7 mouse cellular contexts compared by ENCODE assay signal in the genomic region with DNA sequence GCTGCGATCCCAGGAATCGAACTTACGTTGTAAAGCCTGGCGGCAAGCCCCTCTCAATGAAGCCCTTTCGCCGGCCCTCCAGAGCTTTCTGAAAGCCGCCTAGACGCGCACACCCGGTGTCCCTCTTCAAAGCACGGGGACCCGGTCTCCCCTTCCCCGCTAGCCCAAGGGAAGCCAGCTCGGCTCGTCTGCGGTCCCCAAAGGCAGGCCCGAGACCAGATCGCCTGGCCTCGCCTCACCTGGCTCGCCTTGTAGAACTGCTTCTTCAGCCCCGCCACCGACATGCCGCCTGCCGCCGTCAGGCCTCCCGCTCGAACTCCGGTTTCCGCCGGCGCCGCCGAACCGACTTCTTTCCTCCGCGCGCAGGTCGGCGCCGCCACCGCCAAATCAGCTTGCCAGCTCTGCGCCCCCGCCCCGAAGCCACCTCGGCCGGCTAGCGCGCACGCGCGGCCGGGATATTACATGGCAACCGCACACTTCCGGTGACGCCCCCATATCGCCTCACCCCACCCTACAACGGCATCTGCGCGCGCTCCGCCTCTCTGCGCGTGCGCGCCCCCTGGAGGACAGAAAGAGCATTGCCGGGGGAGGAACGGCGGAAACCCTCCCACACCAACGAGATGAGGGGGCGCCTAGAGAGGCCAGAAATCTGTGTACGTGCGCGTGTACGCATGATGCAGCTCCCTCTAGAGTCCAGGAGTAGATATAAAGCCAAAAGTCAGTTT. TPM values are rescaled to one million over a fixed set of nuclear protein-coding genes. Genes with fewer than 3 reads are reported as not detected.
DNase-seq lines count a peak whose midpoint lies in the region; ATAC-seq and TF ChIP-seq lines count a peak whose summit lies in the region.

A gene (minus strand): TSS at position 460 of the 725 bp plus-strand sequence.

- H3K4me3 ChIP-seq in embryonic facial prominence, embryonic 10.5 days = peak within 1 kb of the TSS; percentile 81
- peak within 1 kb of the TSS; percentile 80 for H3K4me3 ChIP-seq in intestine, postnatal 0 days (ENCODE audit: low read depth, low read length)
- peak within 1 kb of the TSS; percentile 85 for H3K4me3 ChIP-seq in midbrain, embryonic 12.5 days
- peak within 1 kb of the TSS; percentile 98 for H3K4me3 ChIP-seq in small intestine, adult 2 months (ENCODE audit: low read depth, low read length)

- intact Hi-C loops in left cerebral cortex, postnatal 4 days (cut with DNase I) = no loop called here

- H3K4me1 ChIP-seq in embryonic facial prominence, embryonic 10.5 days = peaks cover 40% of the 10 kb centered on the region
- H3K4me1 ChIP-seq in intestine, postnatal 0 days (replicated peaks; ENCODE audit: control insufficient read depth, insufficient read depth, low read length) = peaks cover 16% of the 10 kb centered on the region
- peaks cover 36% of the 10 kb centered on the region for H3K4me1 ChIP-seq in midbrain, embryonic 12.5 days
- peaks cover 27% of the 10 kb centered on the region for H3K4me1 ChIP-seq in small intestine, adult 2 months (ENCODE audit: control insufficient read depth, insufficient read depth, insufficient read length, low read length)

- peak; percentile 89 for TF ChIP-seq POLR2A in small intestine, adult 2 months (IDR thresholded peaks at IDR 0.05; ENCODE audit: low read depth, low read length)

- H3K27me3 ChIP-seq in embryonic facial prominence, embryonic 10.5 days (replicated peaks; ENCODE audit: low read depth, poor library complexity, severe bottlenecking) = no peaks in the 10 kb centered on the region
- no peaks in the 10 kb centered on the region for H3K27me3 ChIP-seq in intestine, postnatal 0 days (replicated peaks; ENCODE audit: control insufficient read depth, insufficient read depth, low read length)
- H3K27me3 ChIP-seq in midbrain, embryonic 12.5 days = no peaks in the 10 kb centered on the region
- H3K27me3 ChIP-seq in small intestine, adult 2 months (ENCODE audit: control insufficient read depth, insufficient read depth, low read length) = no peaks in the 10 kb centered on the region

- peak within 1 kb of the TSS; percentile 90 for H3K9ac ChIP-seq in intestine, postnatal 0 days (ENCODE audit: low read depth, low read length)
- H3K9ac ChIP-seq in midbrain, embryonic 12.5 days (replicated peaks) = peak within 1 kb of the TSS; percentile 87

- peak within 1 kb of the TSS; percentile 95 for H3K27ac ChIP-seq in embryonic facial prominence, embryonic 10.5 days (replicated peaks)
- peak within 1 kb of the TSS; percentile 90 for H3K27ac ChIP-seq in intestine, postnatal 0 days (ENCODE audit: low read depth, low read length)
- peak within 1 kb of the TSS; percentile 90 for H3K27ac ChIP-seq in midbrain, embryonic 12.5 days (replicated peaks)
- H3K27ac ChIP-seq in small intestine, adult 2 months (ENCODE audit: insufficient read depth, low read depth, low read length) = peak within 1 kb of the TSS; percentile 92

- peak; percentile 100 for TF ChIP-seq CTCF in intestine, postnatal 0 days (IDR thresholded peaks at IDR 0.05; ENCODE audit: low read depth)
- peak; percentile 96 for TF ChIP-seq CTCF in small intestine, adult 2 months (IDR thresholded peaks at IDR 0.05; ENCODE audit: extremely low read depth, insufficient read length, insufficient replicate concordance, low read depth, low read length)

- ATAC-seq in intestine, postnatal 0 days = peak; percentile 86
- peak; percentile 90 for ATAC-seq in midbrain, embryonic 12.5 days (ENCODE audit: low FRiP score, low read depth)

- WGBS in embryonic facial prominence, embryonic 10.5 days = under 1% methylated on average over 74 of the region's 74 CpGs
- under 1% methylated on average over 74 of the region's 74 CpGs for WGBS in intestine, postnatal 0 days
- under 1% methylated on average over 74 of the region's 74 CpGs for WGBS in midbrain, embryonic 12.5 days
- under 1% methylated on average over 74 of the region's 74 CpGs for WGBS in small intestine, adult 2 months

- H3K9me3 ChIP-seq in embryonic facial prominence, embryonic 10.5 days = no peaks in the 10 kb centered on the region
- H3K9me3 ChIP-seq in intestine, postnatal 0 days (ENCODE audit: control insufficient read depth) = no peaks in the 10 kb centered on the region
- no peaks in the 10 kb centered on the region for H3K9me3 ChIP-seq in midbrain, embryonic 12.5 days

- peak within 1 kb of the TSS; percentile 70 for H3K4me2 ChIP-seq in intestine, postnatal 0 days (replicated peaks; ENCODE audit: low read depth)
- H3K4me2 ChIP-seq in midbrain, embryonic 12.5 days (replicated peaks) = peak within 1 kb of the TSS; percentile 67

- H3K36me3 ChIP-seq in embryonic facial prominence, embryonic 10.5 days (replicated peaks) = peaks cover 36% of the 10 kb centered on the region
- H3K36me3 ChIP-seq in intestine, postnatal 0 days (ENCODE audit: control insufficient read depth, insufficient read depth) = peaks cover 5% of the 10 kb centered on the region; the same call in 1 of the 2 replicates
- H3K36me3 ChIP-seq in midbrain, embryonic 12.5 days = peaks cover 26% of the 10 kb centered on the region
- H3K36me3 ChIP-seq in small intestine, adult 2 months (ENCODE audit: control insufficient read depth, insufficient read depth, low read length) = peaks cover 10% of the 10 kb centered on the region

- peak; percentile 99 for DNase-seq in adrenal gland, postnatal 10 days
- DNase-seq in embryonic facial prominence, embryonic 10.5 days (ENCODE audit: low spot score) = peak; percentile 99
- DNase-seq in gonadal fat pad, adult 2 months (ENCODE audit: low read depth) = peak; percentile 62
- peak; percentile 99 for DNase-seq in left cerebral cortex, postnatal 4 days

RNA-seq across cellular contexts. Expression of the gene that starts here (rescaled TPM):
- 10 to 100 TPM; 49.3 to 50.7 TPM for total RNA-seq in adrenal gland, postnatal 10 days (2021)
- 170 and 173 TPM in 2 replicates for polyA plus RNA-seq in embryonic facial prominence, embryonic 10.5 days (2016; fragmentation: Nextera tagmentation; extraction: Ambion mirVana)
- 58.6 and 73.4 TPM in 2 replicates for polyA plus RNA-seq in gonadal fat pad, adult 2 months (2012; rRNA removed)
- polyA plus RNA-seq in intestine, postnatal 0 days (2015; fragmentation: Nextera tagmentation; extraction: Ambion mirVana) = 92.3 and 97.0 TPM in 2 replicates
- total RNA-seq in left cerebral cortex, postnatal 4 days (2021) = 10 to 100 TPM; 53.6 to 55.3 TPM
- polyA plus RNA-seq in midbrain, embryonic 12.5 days (2016; fragmentation: Nextera tagmentation; extraction: Ambion mirVana) = 131 and 138 TPM in 2 replicates
- 41.8 and 78.2 TPM in 2 replicates for polyA plus RNA-seq in small intestine, adult 2 months (2012; rRNA removed)

Comparison
In these comparisons a context has a peak if more than half of its experiments do, and no peak if none do; other contexts are left out.
1. Peak in every context shown above with its lines: DNase-seq, ATAC-seq, H3K4me3 ChIP-seq and H3K27ac ChIP-seq.